Comparison of ENCODE assay signal across 8 mouse cellular contexts in genomic region chr11:70027397-70027796, GRCm38 (mm10). TPM values are rescaled to one million over a fixed set of nuclear protein-coding genes. Genes with fewer than 3 reads are reported as not detected.
DNase-seq lines count a peak whose midpoint lies in the region; ATAC-seq lines count a peak whose summit lies in the region.

No protein-coding gene starts in this region.

- H3K4me1 ChIP-seq in kidney, embryonic 15.5 days = peaks cover 70% of the 10 kb centered on the region
- peaks cover 83% of the 10 kb centered on the region for H3K4me1 ChIP-seq in forebrain, embryonic 13.5 days
- H3K4me1 ChIP-seq in intestine, embryonic 15.5 days (replicated peaks) = peaks cover 45% of the 10 kb centered on the region

- no peaks in the 10 kb centered on the region for H3K27me3 ChIP-seq in kidney, embryonic 15.5 days
- H3K27me3 ChIP-seq in forebrain, embryonic 13.5 days = no peaks in the 10 kb centered on the region
- H3K27me3 ChIP-seq in intestine, embryonic 15.5 days (replicated peaks) = no peaks in the 10 kb centered on the region

- peak overlapping the region; percentile 89 for H3K27ac ChIP-seq in kidney, embryonic 15.5 days
- H3K27ac ChIP-seq in forebrain, embryonic 13.5 days = peak overlapping the region; percentile 98
- H3K27ac ChIP-seq in intestine, embryonic 15.5 days = peak overlapping the region; percentile 78

- no peaks in the 10 kb centered on the region for H3K9me3 ChIP-seq in kidney, embryonic 15.5 days (replicated peaks)
- H3K9me3 ChIP-seq in forebrain, embryonic 13.5 days (replicated peaks) = no peaks in the 10 kb centered on the region
- H3K9me3 ChIP-seq in intestine, embryonic 15.5 days = no peaks in the 10 kb centered on the region

- ATAC-seq in kidney, embryonic 15.5 days (replicated peaks; ENCODE audit: low FRiP score) = no peak
- no peak for ATAC-seq in forebrain, embryonic 13.5 days
- no peak for ATAC-seq in intestine, embryonic 15.5 days

- H3K9ac ChIP-seq in kidney, embryonic 15.5 days = 0 out of 2 replicates have a peak overlapping the region, but pooled peaks have one; percentile 23
- peak overlapping the region; percentile 55 for H3K9ac ChIP-seq in forebrain, embryonic 13.5 days
- no peak overlapping the region; the same call in 1 of the 2 replicates for H3K9ac ChIP-seq in intestine, embryonic 15.5 days

- no peak for DNase-seq in kidney, adult 9 months
- DNase-seq in T-cell, adult 2 months (ENCODE audit: low spot score) = peak; percentile 50
- peak; percentile 60 for DNase-seq in right cerebral cortex, adult 18-20 months
- no peak for DNase-seq in natural killer cell, adult 2 months (ENCODE audit: low spot score in 2 of 2)
- DNase-seq in urinary bladder, postnatal 10 days (ENCODE audit: low spot score) = no peak

- peak overlapping the region; percentile 68 for H3K4me2 ChIP-seq in kidney, embryonic 15.5 days
- peak overlapping the region; percentile 67 for H3K4me2 ChIP-seq in forebrain, embryonic 13.5 days
- peak overlapping the region; percentile 69 for H3K4me2 ChIP-seq in intestine, embryonic 15.5 days (replicated peaks)

- H3K4me3 ChIP-seq in kidney, embryonic 15.5 days (replicated peaks) = peak overlapping the region; percentile 39
- peak overlapping the region; percentile 25 for H3K4me3 ChIP-seq in forebrain, embryonic 13.5 days
- H3K4me3 ChIP-seq in intestine, embryonic 15.5 days (replicated peaks) = peak overlapping the region; percentile 35; the same call in 1 of the 2 replicates

- H3K36me3 ChIP-seq in kidney, embryonic 15.5 days = peaks cover 22% of the 10 kb centered on the region
- peaks cover 20% of the 10 kb centered on the region for H3K36me3 ChIP-seq in forebrain, embryonic 13.5 days (ENCODE audit: poor library complexity, severe bottlenecking)
- peaks cover 10% of the 10 kb centered on the region for H3K36me3 ChIP-seq in intestine, embryonic 15.5 days

- WGBS in kidney, embryonic 15.5 days = 18% methylated on average over 9 of the region's 9 CpGs
- WGBS in forebrain, embryonic 13.5 days = 31% methylated on average over 9 of the region's 9 CpGs
- 45% methylated on average over 9 of the region's 9 CpGs for WGBS in intestine, embryonic 15.5 days

RNA-seq across cellular contexts. Expression of gene Dlg4, which starts 10.7 kb away (rescaled TPM):
- 12.9 and 15.2 TPM in 2 replicates for polyA plus RNA-seq in kidney, embryonic 15.5 days (2015; fragmentation: Nextera tagmentation; extraction: Ambion mirVana)
- polyA plus RNA-seq in forebrain, embryonic 13.5 days (2015; fragmentation: Nextera tagmentation; extraction: Ambion mirVana) = 26.2 and 31.1 TPM in 2 replicates
- 7.2 and 8.5 TPM in 2 replicates for polyA plus RNA-seq in intestine, embryonic 15.5 days (2015; fragmentation: Nextera tagmentation; extraction: Ambion mirVana)

RNA-seq across cellular contexts. Expression of gene Acadvl, which starts 12.2 kb away (rescaled TPM):
- 78.1 and 83.0 TPM in 2 replicates for polyA plus RNA-seq in kidney, embryonic 15.5 days (2015; fragmentation: Nextera tagmentation; extraction: Ambion mirVana)
- 48.7 and 51.3 TPM in 2 replicates for polyA plus RNA-seq in forebrain, embryonic 13.5 days (2015; fragmentation: Nextera tagmentation; extraction: Ambion mirVana)
- 114 and 128 TPM in 2 replicates for polyA plus RNA-seq in intestine, embryonic 15.5 days (2015; fragmentation: Nextera tagmentation; extraction: Ambion mirVana)

RNA-seq across cellular contexts. Expression of gene Asgr1, which starts 26.5 kb away (rescaled TPM):
- 1.3 and 2.3 TPM in 2 replicates for polyA plus RNA-seq in kidney, embryonic 15.5 days (2015; fragmentation: Nextera tagmentation; extraction: Ambion mirVana)
- 0.37 and 0.59 TPM in 2 replicates for polyA plus RNA-seq in forebrain, embryonic 13.5 days (2015; fragmentation: Nextera tagmentation; extraction: Ambion mirVana)
- polyA plus RNA-seq in intestine, embryonic 15.5 days (2015; fragmentation: Nextera tagmentation; extraction: Ambion mirVana) = 0.19 and 0.56 TPM in 2 replicates

RNA-seq across cellular contexts. Expression of gene Dvl2, which starts 27.0 kb away (rescaled TPM):
- polyA plus RNA-seq in kidney, embryonic 15.5 days (2015; fragmentation: Nextera tagmentation; extraction: Ambion mirVana) = 38.2 and 43.2 TPM in 2 replicates
- polyA plus RNA-seq in forebrain, embryonic 13.5 days (2015; fragmentation: Nextera tagmentation; extraction: Ambion mirVana) = 31.8 and 35.4 TPM in 2 replicates
- polyA plus RNA-seq in intestine, embryonic 15.5 days (2015; fragmentation: Nextera tagmentation; extraction: Ambion mirVana) = 30.5 and 31.8 TPM in 2 replicates

RNA-seq across cellular contexts. Expression of gene Phf23, which starts 31.8 kb away (rescaled TPM):
- 75.8 and 78.8 TPM in 2 replicates for polyA plus RNA-seq in kidney, embryonic 15.5 days (2015; fragmentation: Nextera tagmentation; extraction: Ambion mirVana)
- polyA plus RNA-seq in forebrain, embryonic 13.5 days (2015; fragmentation: Nextera tagmentation; extraction: Ambion mirVana) = 78.5 and 79.9 TPM in 2 replicates
- 58.6 and 61.3 TPM in 2 replicates for polyA plus RNA-seq in intestine, embryonic 15.5 days (2015; fragmentation: Nextera tagmentation; extraction: Ambion mirVana)

Comparison
In these comparisons a context has a peak if more than half of its experiments do, and no peak if none do; other contexts are left out.
1. DNase-seq: peak in T-cell, adult 2 months (single experiment) and right cerebral cortex, adult 18-20 months (single experiment); none in kidney, adult 9 months (single experiment), natural killer cell, adult 2 months (0 of 2) and urinary bladder, postnatal 10 days (single experiment).
2. Peak in every context shown above with its lines, with median percentiles within 50 percentile points of each other: H3K27ac ChIP-seq, H3K4me2 ChIP-seq and H3K4me3 ChIP-seq.